Mouse (Mus musculus) adipocyte (in vitro differentiated cells): ENCODE data around the gene Rdh14.
A peak's percentile ranks its signal among the peaks of the same experiment; 100 is the strongest.

Source experiments
- DNase-seq: peaks from one replicate; pipeline ENCODE4 v3.0.0-alpha.2; 2016; ENCODE audit warnings: low spot score

The Rdh14 gene

GRCm38 (mm10) chr12:10390671-10391441 is at the start of gene Rdh14:
Rdh14 (plus strand) TSS chr12:10390772.
- peak; percentile 96 for DNase-seq

DNA sequence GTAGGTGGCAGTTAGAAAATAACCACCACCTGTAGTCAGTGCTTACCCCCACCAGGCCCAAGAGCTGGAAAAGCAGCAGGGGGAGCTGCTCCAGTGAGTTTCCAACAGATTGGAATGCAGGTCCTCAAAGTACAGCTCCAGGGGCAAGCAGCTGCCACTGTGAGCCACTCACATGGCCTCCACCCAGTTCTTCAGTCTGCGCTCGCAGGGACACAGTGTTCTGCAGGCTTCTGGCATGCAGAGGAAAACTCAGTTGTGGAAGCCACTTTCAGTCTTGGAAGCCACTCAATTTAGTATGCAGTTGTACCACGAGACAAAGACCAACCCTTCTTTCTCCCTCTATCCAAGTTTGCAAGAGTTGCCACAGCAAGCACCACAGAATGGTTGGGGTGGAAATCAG is 39.9 kb upstream of the Rdh14 start:
- peak; percentile 13 for DNase-seq

- DNase-seq, result no peak
Observed at GRCm38 (mm10) chr12:10357756-10358155, 32.8 kb upstream of the Rdh14 start.

- DNase-seq, result no peak
Observed at GRCm38 (mm10) chr12:10369673-10370072, 20.9 kb upstream of the Rdh14 start, which contains the start of gene Nt5c1b. Nt5c1b (plus strand) TSS chr12:10369973.

DNA sequence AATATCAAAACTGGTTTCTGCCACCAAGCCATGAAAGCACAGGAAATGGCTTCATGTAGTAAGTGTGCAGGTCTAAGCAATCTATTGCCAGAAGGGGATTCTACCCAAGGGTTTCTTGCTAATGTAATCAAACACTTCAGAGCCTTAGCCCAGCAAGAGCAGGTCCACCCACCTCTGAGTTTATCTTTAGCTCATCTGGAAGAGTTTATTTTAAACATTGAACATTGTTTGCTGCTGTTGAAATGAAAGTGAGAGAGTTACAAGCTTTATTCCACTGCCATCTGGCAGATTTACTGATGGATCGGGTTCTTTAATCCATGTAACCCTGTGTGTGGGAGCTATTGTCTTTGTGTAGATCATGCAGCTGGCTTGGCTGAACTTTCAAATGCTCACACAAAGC is 10.2 kb downstream of the Rdh14 start:
- DNase-seq, result no peak

DNA sequence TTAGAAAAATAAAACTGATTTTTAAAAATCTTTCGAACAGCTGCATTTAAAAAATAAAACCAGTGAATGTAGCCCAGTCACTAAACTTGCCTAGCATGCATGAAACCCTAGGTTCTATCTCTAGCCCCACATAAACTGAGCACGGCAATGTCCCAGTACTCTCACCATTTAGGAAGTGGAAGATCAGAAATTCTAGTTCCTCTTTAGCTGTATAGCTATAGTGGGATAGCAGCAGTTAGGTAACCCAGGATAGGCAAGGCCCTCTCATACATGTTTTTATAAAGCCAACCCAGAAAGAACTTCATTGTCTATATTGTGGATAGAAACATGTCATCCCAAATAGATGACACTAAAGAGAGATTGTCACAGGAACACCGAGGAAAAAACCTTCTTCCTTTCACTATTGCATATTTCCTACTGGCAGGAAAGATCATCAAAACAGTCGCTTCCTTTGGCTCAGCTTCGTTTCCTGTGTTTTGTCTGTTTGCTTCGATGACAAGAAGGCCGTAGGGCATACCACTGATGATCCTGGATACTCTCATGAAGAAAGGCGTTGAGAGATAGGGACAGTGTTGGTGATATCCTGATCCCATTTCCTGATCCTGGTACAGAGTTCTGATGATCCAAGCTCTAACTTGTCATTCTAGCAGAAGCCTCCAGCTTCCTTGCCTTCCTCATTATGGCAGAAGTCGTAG is 12.0 kb downstream of the Rdh14 start:
- DNase-seq, result no peak

DNA sequence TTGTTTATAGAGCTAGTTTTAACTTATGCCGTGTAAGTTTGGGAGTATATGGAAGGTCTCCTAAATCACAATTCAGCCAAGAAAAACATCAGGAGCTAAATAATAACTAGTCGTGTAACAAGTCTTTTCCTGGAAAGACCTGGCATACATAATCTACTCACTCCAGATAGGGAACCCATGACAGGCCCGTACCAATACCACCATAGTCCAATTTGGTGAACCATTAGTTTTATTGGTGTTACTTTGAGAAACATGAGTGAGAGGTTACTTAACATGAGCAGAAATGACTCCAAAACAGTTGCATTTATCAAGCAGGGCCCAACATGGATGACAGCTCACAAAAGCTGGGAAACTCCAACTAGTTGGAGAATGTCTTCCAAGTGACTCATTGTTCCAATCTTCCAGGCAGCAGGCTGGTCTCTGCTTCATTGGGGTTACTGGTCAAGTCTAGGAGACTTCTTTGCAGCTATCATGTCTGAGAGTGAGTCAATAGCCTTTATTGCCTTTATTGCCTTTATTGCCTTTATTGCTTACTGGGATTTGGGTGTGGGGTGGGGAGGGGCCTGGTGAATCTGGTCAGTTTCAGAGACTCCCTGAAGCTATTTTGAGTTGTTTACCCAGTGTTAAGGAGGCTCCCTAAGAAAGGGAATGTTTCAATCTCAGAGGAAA is 20.1 kb downstream of the Rdh14 start:
- DNase-seq, result peak; percentile 36

DNA sequence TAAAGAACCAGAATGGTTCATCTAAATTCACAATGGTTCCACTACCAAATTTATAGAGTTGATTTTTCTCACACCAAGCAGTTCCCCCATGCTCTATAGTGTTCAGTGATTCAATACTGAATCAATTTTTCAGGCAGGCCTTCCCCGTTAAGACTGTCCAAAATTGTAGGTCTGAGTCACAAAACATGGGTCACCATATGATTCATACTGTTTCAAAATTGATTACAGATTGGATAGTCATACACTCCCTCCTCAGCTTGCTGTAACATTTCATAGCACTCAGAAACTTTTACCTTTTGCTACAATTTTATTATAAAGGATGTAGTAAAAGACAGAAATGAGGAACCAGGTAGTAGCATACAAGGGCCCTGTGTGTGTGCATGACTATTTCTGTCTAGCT is 20.9 kb downstream of the Rdh14 start:
- DNase-seq, result no peak

DNA sequence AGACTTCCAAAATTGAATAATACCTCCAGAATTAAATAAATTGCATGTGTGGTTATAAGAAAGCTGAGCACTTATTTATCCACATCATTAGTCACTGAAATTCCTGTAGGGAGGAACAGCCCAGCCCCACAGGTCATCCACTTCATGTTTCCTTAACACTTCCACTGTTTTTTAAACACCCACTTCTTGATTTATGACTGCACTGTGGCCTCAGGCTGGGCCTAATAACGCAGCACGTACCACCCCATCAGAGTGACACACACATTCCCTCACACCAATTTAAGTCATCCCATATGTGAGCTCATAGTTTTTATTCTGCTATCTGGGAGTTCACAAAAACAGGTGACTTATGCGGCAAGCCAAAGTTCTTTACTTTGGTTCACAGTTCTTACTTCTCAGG is 31.8 kb downstream of the Rdh14 start:
- no peak for DNase-seq

DNA sequence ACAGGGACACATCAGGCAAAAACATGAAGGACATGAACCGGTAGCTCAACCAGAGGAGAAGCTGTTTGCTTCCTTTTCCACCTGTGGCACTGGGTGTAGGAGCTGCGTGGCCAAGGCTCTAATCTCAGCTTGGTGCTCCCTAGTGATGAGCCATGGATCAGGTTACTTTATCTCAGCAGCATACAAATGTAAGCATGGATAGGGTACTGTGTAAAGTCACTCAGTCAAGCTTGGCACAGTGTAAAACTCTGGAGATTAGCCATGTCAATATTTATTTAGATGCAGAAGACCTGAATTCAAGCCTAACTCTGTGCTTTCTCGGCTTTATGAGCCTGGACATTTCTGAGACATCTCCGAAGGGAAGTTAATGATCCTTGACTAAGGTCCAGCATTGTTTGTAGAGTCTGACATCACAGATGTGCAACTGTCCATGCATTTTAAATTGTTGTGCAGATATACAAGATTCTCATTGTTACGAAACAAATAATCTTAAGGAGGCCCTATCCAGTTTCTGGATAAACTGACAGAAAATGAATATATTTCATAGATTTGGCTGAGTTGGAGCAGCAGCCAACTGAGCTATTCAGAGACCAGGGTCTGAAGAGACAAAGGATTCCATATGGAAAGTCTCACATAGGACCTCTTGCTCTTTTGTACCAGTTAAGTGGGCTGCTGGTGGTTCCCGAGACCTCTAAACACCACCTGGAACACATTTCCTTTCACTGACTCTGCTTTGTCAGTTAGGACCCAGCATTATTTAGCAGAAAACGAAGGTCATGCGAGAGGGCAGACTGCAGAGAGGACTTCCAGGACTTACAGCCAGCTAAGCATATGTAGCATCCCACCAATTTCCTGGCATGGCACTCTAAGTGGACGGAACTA is 35.7 kb downstream of the Rdh14 start:
- no peak for DNase-seq

DNA sequence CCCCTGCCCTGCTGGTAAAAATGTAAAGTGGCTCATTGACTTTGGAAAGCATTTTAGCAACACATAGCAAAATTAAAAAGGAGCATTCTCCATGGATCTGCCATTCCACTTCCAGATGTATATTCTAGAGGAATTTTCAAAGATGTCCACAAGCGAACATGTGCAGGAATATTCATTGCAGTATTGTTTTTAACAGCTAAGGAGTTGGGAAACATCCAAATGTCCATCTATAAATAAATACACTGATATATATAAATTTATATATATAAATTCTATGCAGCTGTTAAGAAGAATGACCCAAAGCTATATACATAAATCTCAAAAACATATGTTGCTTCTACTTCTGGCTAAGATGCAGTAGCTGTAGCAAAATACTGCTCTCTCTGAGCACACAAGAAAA is 40.4 kb downstream of the Rdh14 start:
- no peak for DNase-seq

DNA sequence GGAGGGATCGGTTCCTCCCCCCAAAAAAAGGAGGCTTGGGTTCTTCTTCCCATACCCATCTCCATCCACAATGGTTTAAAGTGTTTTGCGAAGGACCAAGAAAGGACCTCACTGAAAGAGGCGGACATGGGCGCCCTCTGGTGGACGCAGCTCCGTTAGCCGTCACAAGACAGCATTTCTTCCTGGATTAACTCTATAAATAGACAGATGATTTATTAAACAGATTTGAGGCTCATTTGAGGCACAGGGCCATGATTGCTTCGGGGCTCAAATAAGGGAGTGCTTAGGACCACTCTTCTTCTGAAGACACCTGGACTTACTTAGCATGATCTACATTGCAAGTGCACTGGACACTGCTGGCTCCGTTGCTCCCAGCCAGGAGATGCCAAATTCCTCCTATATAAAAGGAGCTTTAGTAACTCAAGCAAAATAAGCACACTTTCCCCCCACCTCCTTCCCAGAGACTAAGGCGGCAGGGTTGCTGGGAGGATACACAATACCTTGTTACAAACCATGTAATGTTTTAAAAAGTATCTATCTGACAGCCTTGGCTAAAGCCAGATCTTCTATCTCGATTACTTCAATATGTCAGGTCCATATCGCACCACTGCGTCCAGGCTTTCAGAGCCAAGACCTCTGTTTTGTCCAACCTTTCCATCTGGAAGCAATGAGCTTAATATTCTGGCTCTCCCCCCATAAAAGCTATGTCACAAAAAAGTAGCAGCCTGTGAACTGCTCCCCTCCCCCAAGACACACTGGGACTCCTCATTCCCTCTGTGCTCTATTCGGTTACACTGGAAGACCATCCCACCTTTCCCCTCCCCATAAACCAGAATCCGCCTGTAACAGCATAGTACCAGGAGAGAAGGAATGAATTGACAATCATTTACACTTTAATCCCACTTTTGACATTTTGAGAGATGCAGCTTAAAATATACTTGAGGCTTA is 47.8 kb downstream of the Rdh14 start:
- peak; percentile 84 for DNase-seq

GRCm38 (mm10) chr12:10439483-10440235 is 49.1 kb downstream of the Rdh14 start:
- DNase-seq, result no peak
